Mouse (Mus musculus) A20 (cell line): ENCODE measurements at regions not wholly inside any gene's neighbourhood (a gene's known extent, or its start where the extent isn't known, plus 50 kb on each side); places are given as distances from the start of the nearest gene placed in this dataset.

Source experiments
- DNase-seq: peaks from one replicate; pipeline ENCODE4 v3.0.0-alpha.2; 2011; ENCODE audit warnings: low read depth, low spot score

DNA sequence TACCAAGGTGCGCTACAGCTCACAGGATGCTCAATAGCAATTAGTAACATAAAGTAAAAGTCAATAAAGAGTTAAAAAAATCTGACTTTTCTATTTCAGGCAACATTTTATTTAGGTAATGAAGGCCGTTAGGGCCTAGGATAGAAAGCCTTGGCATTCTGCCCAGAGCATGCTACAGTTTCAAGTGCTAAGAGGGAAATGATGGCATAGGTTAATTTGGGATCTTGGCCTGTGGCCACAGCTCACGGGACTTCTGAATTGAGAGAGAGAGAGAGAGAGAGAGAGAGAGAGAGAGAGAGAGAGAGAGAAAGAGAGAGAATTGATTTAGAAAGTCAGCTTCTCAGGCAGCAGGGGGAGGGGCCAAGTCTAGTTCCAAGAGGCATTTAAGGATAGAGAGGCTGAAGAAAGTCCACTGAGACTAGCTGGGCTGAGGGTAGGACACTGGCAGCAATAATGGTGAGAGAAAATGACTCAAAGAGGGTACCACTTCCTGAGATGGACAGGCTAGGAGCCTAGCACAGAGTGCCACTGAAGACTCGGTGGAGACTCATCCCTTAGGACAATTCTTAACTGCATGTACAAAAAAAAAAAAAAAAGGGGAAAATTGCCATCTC lies 52.6 kb upstream of the Klf14 start:
- DNase-seq, result no peak

DNA sequence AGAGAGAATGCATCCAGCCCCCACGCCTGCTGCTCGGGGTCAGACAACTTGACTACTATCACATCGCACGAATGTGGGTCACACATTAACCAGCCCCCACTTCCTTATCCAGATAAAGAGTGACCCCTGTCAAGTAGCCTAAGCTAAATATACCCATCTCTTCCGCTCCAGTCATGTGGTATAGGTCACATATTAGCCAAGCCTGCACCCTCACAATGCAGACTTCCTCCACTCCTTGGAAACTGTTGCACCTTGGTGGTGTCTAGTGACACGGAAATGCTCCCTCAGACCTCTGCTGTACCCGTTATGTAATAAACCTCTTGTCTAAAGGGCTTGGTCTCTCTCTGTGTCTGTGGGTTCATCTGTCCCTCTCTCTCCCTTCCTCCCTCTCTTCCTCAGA lies 57.7 kb upstream of the Klf14 start:
- DNase-seq, result no peak

DNA sequence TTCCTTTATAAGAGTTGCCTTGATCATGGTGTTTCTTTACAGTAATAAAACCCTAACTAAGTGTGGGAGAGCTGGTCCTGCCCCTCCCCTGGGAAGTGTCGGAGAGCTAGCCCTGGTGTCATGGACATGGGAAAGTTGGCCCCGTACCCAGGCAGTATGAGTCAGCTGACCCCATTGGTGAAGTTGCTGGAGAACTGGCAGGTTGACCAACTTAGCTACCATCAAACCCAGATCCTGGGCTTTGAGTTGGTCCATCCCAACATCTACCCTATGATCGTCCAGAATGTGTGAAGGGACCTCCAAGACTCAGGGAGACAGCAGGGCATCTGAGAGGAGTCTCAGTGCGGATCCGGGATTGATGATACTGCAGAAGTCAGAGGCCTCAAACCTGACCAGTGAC lies 62.9 kb upstream of the Klf14 start:
- DNase-seq, result no peak

DNA sequence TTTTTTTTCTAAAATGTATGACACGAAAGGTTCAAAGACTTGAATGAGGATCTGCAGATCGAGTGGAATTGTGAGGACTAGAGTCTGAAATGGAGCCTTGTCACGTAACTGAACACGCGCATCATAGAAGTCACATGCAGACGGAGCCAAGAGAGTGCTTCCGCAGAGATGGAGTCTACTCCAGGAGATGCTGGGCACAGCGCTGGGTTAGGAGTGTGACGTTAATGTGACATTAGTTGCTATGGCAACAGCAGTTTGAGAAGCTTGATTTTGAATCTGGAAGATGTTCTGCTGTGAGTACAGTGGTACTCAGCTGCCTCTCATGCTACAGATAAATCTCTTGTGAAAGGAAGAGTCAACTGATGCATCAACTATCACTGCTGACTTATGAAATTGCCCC lies 70.9 kb upstream of the Klf14 start:
- DNase-seq, result no peak

DNA sequence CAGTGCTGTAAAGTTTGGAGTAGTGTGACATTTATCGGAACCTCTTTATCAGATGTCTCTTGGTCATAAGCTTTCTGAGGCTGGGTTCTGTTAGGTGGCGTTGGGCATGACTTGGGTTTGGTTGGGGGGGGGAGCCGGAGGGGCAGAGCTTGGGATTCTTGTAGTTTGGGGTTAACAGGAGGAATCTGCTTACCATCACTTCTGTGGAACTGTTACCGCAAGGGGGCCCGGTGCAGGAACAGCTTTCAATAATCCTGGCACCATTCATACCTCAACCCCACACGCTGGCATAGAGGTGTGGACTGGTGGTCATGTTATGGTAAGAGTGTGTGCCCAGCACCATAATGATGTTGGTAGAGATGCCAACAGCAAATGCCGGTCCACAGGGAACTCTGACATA lies 72.1 kb upstream of the Klf14 start:
- DNase-seq, result no peak

DNA sequence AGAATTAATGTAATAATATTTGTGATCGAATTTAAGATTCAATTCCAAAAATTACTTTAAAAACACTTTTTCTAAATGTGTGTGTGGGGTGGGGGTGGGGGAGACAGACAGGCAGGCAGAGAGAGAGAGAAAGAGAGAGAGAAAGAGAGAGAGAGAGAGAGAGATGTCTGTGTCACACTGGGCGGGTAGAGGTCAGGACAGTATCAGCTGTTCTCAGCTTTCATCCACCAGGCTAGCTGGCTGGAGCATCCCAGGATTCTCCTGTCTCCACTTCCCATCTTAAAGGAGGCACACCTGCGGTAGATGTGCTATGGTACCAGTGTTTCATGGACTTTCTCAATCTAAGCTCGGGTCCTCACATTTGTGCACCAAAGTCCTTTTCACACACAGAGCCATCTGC lies 73.3 kb upstream of the Klf14 start:
- DNase-seq, result no peak

DNA sequence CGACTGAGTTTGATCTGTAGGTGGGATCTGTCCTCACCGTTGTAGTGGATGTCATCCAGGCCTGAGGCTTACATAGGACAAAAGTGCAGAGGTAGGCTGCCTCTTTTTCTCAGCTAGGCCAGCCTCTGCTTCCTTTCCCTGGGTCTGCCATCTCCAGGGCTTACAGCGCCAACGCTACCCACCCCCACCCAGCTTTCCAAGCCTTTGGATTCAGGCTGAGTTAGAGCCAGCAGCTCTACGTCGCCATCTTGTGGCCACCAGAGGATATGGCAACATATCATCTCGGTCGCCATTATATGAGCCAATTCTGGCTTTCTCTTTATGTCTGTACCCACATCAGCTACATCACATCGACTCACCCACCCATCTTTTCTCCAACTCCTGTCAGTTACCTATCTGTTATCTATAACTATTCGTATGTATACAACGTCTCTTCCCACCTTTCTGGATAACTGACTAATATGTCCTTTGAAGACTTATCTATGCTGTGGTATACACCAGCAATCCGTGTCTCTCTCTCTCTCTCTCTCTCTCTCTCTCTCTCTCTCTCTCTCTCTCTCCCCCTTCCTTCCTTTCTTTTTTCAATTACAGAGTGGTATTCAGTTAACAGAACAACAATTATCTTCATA lies 74.2 kb upstream of the Klf14 start:
- DNase-seq, result peak; percentile 65

DNA sequence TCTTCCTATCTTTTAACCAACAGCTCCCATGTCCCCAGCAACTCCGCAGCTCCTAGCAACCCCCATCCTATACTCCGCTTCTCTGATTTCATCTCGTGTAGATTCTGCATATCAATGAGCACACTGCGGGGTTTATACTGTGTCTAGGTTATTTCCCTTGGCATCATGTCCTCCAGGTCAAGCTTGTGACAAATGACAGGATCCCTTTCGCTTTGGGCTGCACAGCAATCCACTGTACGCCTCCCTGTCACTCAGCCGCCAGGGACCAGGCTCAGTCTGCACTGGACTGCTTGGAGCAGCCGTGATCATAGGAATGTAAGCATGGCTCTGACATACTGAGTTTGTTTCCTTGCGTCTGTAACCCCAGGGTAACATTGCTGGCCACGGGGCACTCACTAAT lies 75.9 kb upstream of the Klf14 start:
- DNase-seq, result no peak

DNA sequence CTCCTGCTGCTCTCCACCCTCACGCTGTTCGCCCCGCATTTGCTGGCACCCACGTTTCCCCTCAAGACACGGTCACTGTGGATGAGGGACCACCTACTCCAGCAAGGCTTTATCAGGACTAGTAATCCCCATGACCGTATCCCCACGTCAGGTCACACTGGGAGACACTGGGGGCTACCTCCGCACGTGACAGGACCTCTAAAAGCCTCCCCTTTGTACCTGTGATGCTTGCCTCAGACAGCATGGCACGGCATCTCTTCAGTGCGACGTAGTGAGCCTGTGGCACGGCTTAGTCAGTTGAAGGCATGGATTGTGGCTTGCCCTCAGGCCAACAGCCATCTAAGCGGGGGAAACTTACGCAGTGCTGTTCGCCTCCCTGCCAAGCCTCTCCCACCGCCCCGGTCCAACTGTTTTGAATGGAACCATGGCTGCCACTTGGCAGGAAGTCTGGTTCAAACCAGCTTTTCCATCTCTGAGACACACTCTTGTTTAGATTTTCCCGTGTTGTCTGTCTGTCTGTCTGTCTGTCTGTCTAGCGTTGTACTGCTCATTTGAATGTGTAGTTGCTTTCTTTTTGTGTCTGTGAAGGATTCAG lies 79.0 kb upstream of the Klf14 start:
- DNase-seq, result no peak

DNA sequence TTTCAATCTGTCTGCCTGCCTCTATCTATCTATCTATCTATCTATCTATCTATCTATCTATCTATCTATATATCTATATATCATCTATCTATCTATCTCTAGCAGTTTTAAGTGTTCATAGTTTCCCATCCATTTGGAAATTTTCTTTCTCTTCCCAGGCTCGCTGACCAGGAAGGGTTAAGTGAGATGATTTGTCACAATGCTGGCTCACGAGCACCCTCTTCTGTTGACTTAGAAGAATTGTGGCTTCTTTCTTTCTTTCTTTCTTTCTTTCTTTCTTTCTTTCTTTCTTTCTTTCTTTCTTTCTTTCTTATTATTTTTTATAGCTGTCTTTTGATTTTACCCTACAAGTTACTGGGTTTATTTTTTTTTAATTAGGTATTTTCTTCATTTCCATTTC lies 79.6 kb upstream of the Klf14 start:
- peak; percentile 34 for DNase-seq

DNA sequence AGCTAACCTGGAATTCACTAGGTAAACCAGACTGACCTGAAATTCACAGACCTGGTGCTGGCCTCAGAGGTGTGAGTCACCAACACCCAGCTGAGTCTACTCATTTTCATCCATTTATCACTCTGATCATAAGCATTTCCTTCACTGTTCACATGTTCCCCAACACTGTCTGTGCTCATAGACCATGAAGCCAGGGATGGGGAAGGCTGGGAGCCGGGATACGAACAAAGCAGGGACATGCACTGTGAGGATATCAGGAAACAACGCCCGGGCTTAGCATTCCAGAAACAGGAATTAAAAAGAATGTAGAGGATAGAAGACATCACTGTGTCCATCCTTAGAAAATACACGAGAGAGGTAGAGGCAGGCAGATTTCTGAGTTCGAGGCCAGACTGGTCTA lies 80.6 kb upstream of the Klf14 start:
- DNase-seq, result no peak

DNA sequence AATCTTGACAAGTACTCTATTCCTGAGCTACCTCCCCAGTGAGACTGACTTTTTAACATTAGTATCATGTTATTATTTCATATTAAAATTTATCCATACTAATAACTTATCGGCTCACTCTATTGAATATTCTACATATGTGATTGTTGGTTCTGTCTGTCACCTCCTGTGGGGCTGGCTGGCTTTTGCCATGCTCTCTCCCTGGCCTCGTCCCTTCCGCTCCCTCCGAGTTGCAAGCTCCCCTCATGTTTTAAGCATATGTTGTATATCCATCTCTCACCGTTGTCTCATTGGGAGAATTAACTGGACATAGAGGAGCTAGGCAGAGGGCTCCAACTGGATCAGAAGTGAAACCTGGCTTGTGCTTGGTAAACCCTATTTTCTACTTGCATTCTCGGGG lies 81.9 kb upstream of the Klf14 start:
- no peak for DNase-seq

DNA sequence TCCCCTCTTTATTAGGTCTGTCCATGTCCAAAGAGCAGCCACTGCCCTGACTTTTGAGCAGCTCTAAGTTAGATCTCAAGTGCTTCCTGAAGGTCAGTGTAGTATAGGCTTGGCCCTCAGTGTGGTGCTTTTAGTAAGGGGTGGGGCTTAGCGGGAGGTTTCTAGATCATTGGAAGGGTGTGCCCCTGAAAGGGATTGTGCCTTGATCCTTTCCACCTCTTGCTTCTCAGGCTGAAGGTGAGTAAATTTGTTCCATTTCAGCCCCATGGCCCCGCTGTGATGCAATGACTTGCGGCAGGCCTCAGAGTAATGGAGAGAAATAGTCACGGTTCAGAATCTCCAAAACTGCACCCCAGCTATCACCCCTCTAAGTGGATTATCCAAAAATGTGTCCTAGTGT lies 84.5 kb upstream of the Klf14 start:
- no peak for DNase-seq

DNA sequence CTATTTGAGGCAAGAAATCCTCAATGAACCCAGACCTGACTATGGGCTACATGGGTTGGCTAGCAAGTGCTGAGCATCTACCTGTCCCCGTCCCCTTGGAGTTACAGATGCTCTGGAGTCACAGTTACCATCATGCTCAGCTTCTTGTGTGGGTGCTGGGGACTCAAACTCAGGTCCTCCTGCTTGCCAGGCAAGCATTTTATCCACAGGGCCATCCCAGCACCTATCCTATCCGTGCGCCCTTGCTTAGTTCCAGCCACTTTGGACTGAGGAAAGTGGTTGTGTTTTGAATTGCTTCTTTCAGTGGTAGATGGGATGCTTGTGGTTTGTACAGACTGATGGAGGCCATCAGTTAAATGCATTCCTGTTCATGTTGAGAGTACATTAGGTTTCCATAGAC lies 85.0 kb upstream of the Klf14 start:
- no peak for DNase-seq

DNA sequence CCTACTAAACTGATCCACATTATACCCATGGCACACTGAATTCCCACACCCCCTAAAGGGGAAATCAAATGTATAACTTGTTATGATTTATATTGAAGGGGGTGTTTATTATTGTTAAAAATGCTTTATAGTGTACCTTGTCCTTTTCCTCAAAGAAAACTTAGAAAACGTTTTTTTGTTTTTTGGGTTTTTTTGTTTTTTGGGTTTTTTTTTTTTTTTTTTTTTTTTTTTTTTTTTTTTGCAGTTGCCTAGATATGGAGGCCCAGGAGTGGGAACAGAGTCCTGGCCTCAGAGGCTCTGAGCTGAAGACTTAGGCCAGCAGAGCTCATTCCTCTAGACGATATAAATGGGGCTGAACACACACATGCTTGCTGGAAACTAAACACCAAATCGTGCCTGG lies 87.3 kb upstream of the Klf14 start:
- DNase-seq, result no peak

DNA sequence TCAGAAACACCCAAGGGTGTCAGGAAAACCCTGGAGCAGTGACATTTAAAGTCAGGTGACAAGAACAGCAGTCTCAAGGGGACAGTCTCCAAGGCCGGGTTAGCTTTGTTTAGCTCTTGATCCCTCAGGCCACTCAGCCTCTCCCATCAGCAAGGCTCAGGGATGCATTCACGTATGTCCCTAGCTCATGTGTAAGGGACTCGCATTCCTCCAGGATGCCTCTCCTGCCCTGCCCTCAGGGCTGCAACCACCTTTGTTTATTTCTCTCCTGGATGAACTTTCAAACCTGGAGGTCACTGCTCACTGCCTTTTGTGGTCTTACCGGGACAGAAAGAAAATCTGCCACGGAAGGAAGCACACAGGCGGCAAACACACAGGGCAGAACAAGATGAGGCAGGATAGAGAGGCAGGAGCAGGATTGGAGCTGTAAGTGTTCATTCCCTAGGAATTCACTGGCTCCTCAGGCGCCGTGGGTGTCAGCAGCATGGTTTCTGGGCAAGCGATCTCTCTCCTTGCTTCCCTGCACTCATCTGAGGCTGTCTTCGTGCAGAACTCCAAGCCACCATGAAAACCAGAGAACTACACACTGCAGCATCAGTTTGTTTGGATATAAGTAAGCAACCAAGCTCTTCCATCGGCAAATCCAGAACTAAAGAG lies 90.2 kb upstream of the Klf14 start:
- no peak for DNase-seq

DNA sequence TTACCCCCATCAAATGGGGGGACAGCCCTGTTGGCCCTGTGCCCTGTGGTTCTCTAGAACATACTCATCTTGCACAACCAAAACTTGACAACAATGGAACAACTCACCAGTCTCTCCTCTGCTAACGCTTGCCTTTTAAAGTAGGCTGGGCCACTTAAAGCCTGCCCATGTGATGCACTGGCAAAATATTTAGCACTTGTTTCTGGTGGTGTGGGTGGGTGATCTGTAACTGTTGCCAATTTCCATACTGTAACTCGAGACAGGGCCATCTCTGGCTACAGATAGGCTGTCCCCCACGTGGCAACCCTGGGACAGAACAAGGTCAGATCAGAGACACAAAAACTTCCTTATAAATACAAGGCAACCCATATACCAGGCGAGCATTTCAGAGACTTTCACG lies 92.0 kb upstream of the Klf14 start:
- no peak for DNase-seq

DNA sequence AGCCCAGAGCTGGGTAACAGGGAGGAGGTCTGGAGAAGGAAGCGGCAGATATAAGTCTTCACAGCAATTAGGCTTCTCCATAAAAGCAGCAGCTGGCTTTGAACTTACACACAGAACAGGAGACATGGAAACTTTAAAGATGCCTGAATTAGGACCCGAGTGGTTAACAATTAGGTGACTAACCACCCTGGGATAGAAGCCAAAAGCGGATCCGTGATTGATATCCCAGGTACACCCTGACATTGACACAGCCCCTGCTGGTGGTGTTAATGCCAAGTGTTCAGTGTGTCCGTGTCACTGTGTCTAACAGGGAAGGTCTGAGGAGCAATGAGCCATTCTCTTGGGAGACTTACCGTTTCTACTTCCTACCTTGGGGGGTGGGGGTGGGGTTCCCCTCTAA lies 92.9 kb upstream of the Klf14 start:
- no peak for DNase-seq

DNA sequence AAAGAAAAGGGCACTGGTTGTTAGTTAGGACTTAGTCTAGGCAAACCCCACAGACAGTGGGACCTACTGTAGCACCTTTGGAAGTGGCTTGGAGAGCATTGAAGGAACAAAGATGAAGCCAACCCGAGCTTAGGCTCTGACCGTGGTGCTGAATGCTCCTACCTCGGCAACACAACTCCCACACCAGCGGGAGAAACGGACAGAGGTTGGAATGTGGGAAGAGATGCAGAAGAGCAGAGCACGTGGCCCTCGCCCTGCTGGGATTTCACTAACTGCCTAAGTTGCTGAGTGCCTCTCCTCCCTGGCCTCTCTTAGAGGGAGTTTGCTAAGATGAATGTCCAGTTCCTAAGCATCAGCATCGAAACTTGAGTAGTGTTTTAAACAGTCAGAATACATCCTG lies 94.1 kb upstream of the Klf14 start:
- no peak for DNase-seq

DNA sequence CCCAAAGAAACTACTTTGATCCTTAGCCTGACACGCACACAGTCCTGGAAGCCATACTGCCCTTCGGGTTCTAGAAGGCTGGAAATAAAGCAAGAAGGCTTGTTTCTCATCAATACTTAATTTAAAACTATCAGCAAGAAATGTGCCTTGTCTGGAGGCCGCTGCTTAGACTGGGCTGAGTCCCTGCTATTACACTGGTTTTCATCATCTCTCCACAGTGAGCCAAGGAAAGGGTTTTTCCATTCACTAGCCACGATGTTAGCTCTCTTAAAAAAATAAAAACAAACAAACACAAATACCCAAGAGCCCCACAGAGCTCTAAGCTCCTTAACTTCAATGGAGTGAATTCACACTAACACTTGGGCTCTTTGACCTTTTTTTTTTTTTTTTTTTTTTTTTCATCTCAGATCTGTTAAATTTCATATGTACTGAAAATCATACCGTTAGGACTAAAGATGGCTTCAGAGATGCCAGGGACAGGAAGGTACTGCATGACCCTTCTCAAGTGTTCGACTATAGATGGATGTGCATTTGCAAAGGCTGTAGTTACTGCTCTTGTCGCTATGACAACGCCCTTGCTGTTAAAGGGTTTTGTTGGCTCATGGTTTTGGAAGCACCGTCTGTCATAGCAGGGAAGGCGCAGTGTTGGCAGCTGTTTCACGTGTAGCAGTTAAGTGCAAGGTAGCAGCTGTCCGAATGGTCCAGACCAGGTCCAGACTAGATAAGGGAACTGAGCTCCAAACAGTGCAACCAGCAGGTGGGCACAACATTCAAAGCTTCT lies 98.1 kb upstream of the Klf14 start:
- no peak for DNase-seq

DNA sequence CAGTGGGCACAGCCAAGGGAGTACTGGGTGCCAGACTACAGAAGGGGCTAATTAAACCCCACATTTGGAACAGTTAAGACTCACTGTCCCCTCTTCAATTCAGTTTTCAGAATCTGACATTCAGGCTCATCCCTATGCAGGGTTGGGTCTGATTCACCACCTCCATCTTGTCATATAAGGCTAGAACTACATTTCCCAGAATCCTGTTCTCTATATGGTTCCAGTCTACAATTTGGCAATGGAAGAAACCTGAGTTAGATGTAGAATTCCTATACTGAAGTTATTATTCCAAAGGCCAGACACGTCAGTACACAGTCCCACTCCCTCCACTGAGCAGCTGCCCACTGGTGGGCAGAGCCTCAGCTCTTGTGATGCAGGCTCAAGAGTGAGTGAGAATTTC lies 99.4 kb upstream of the Klf14 start:
- no peak for DNase-seq

DNA sequence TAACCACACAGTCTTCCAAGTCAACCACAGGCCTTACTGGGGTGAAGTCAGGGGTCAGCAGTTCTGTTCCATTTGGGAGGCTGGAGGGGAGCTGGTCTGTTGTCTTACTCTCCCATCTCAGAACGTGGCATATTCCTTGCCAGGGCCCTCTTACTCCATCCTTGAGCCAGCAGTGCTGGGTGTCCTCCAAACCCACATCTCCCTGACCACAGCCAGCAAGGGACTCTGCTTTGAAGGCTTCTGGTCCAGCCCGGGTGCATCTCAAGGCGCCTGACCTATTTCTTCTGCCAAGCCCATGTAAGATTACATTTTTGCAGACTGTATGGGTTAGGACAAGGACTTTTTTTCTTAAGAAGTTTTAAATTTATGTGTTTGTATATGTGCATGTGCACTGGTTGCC lies 100.1 kb upstream of the Klf14 start:
- DNase-seq, result no peak
